Mouse (Mus musculus) heart, adult 2 months (tissue): Measurements from ENCODE around the gene Gm5148.

Experiments used
- CTCF ChIP-seq: fragments of 200-600 bp; IDR thresholded peaks from 2 replicates; pipeline ENCODE4 v1.8.1; 2022; ENCODE audit warnings: antibody characterized with exemption, mild to moderate bottlenecking, moderate library complexity
- EP300 ChIP-seq: fragments of 200-500 bp; IDR thresholded peaks from 2 replicates; pipeline ENCODE4 v1.6.1; 2011; ENCODE audit warnings: low read depth, low read length, control low read depth; ENCODE audit not compliant: insufficient read depth
- POLR2A ChIP-seq: fragments of 200-500 bp; IDR thresholded peaks from 2 replicates; pipeline ENCODE4 v1.6.1; 2011; ENCODE audit warnings: mild to moderate bottlenecking, low read depth, low read length, control low read depth; ENCODE audit not compliant: insufficient read depth

GRCm38 (mm10) chr3:37758611-37759322, 34.5 kb upstream of the Gm5148 start:
- TF ChIP-seq CTCF (no peak), POLR2A (peak; percentile 30; the same call in 1 of the 2 replicates), EP300 (peak; percentile 44; the same call in 1 of the 2 replicates)
